In genomic region chr9:119324130-119324529, GRCm38 (mm10) we compare ENCODE assay signal across 31 mouse cellular contexts. TPM values are rescaled to one million over a fixed set of nuclear protein-coding genes. Genes with fewer than 3 reads are reported as not detected.
DNase-seq lines count a peak whose midpoint lies in the region; ATAC-seq and TF ChIP-seq lines count a peak whose summit lies in the region.
"Had no signal": no experiment of that assay in that cellular context is flagged by ENCODE, and none has a peak within 500 bp of the region (broad histone marks: within the 10 kb centered on the region; RNA-seq: fewer than 3 reads in every experiment).

No protein-coding gene starts in this region.

- peak overlapping the region; percentile 92; the same call in 1 of the 2 replicates for H3K27ac ChIP-seq in kidney, postnatal 0 days
- H3K27ac ChIP-seq in ES-Bruce4 (ENCODE audit: insufficient read depth, low read length), result peak overlapping the region; percentile 89
- no peak overlapping the region for H3K27ac ChIP-seq in liver, embryonic 13.5 days
- no peak overlapping the region for H3K27ac ChIP-seq in kidney, embryonic 15.5 days

- no peak for TF ChIP-seq CTCF in kidney, postnatal 0 days (IDR thresholded peaks at IDR 0.05; ENCODE audit: low read depth)
- no peak for TF ChIP-seq CTCF in ES-Bruce4 (IDR thresholded peaks at IDR 0.05; ENCODE audit: low read depth, low read length)

- H3K4me1 ChIP-seq in kidney, postnatal 0 days (replicated peaks; ENCODE audit: insufficient read depth, low read length), result no peaks in the 10 kb centered on the region; the same call in 1 of the 2 replicates
- no peaks in the 10 kb centered on the region for H3K4me1 ChIP-seq in ES-Bruce4 (ENCODE audit: control insufficient read depth, insufficient read depth, low read length)
- peaks cover 38% of the 10 kb centered on the region for H3K4me1 ChIP-seq in liver, embryonic 13.5 days (replicated peaks)
- H3K4me1 ChIP-seq in kidney, embryonic 15.5 days, result peaks cover 25% of the 10 kb centered on the region

- H3ac ChIP-seq in myocyte (ENCODE audit: control insufficient read depth, insufficient read length), result no peak overlapping the region

- no peak for DNase-seq in kidney, postnatal 0 days (ENCODE audit: low spot score)
- no peak for DNase-seq in kidney, postnatal 4 days
- no peak for DNase-seq in liver, embryonic 13.5 days
- no peak for DNase-seq in natural killer cell, adult 2 months (ENCODE audit: low spot score in 2 of 2)
- DNase-seq: adrenal gland, adult 2 months; cerebellum, adult 2 months; cerebellum, postnatal 25 days; gastrocnemius, postnatal 25 days; heart, adult 18-20 months; heart, postnatal 4 days; kidney, adult 2 months; kidney, postnatal 14 days; layer of hippocampus, postnatal 36 days; lung, adult 18-20 months; lung, postnatal 10 days; right cerebral cortex, adult 18-20 months; right cerebral cortex, postnatal 4 days; thymus, postnatal 25 days had no signal

- no peak overlapping the region for H3K4me2 ChIP-seq in kidney, postnatal 0 days (ENCODE audit: low read length)
- peak overlapping the region; percentile 89 for H3K4me2 ChIP-seq in liver, embryonic 13.5 days
- H3K4me2 ChIP-seq in myocyte (ENCODE audit: low read depth), result peak overlapping the region; percentile 92
- H3K4me2 ChIP-seq in kidney, embryonic 15.5 days, result no peak overlapping the region

- H3K9me3 ChIP-seq in kidney, postnatal 0 days (replicated peaks; ENCODE audit: low read length), result no peaks in the 10 kb centered on the region
- no peaks in the 10 kb centered on the region for H3K9me3 ChIP-seq in ES-Bruce4 (replicated peaks; ENCODE audit: control insufficient read depth, insufficient read depth, low read length, poor library complexity, severe bottlenecking)
- H3K9me3 ChIP-seq in liver, embryonic 13.5 days (replicated peaks), result no peaks in the 10 kb centered on the region
- H3K9me3 ChIP-seq in kidney, embryonic 15.5 days (replicated peaks), result no peaks in the 10 kb centered on the region
- H3K9me3 ChIP-seq: stomach, embryonic 15.5 days had no signal

- 63% methylated on average over 1 of the region's 1 CpGs for WGBS in kidney, postnatal 0 days
- WGBS in liver, embryonic 13.5 days (ENCODE audit: insufficient replicate concordance), result 38% methylated on average over 1 of the region's 1 CpGs
- WGBS in kidney, embryonic 15.5 days, result 60% methylated on average over 1 of the region's 1 CpGs

- peaks cover 27% of the 10 kb centered on the region for H3K79me2 ChIP-seq in myocyte (ENCODE audit: control insufficient read depth, insufficient read depth)

- TF ChIP-seq POLR2A in ES-Bruce4 (IDR thresholded peaks at IDR 0.05; ENCODE audit: insufficient read depth, low read length) (no peak), myocyte (IDR thresholded peaks at IDR 0.05; ENCODE audit: insufficient read length, low read depth) (no peak)

- H3K36me3 ChIP-seq in kidney, postnatal 0 days (ENCODE audit: insufficient read depth, low read length), result no peaks in the 10 kb centered on the region
- no peaks in the 10 kb centered on the region for H3K36me3 ChIP-seq in ES-Bruce4 (ENCODE audit: control insufficient read depth, insufficient read depth, low read length, poor library complexity, severe bottlenecking)
- H3K36me3 ChIP-seq in liver, embryonic 13.5 days, result no peaks in the 10 kb centered on the region
- H3K36me3 ChIP-seq in myocyte (ENCODE audit: control insufficient read depth, insufficient read depth), result no peaks in the 10 kb centered on the region
- H3K36me3 ChIP-seq in kidney, embryonic 15.5 days, result no peaks in the 10 kb centered on the region
- H3K36me3 ChIP-seq: stomach, embryonic 15.5 days had no signal

- H3K4me3 ChIP-seq in kidney, postnatal 0 days (replicated peaks; ENCODE audit: low read depth, low read length), result no peak overlapping the region
- H3K4me3 ChIP-seq in ES-Bruce4 (ENCODE audit: low read depth, low read length) (no peak overlapping the region), myocyte (no peak overlapping the region)
- peak overlapping the region; percentile 84 for H3K4me3 ChIP-seq in liver, embryonic 13.5 days (replicated peaks)
- no peak overlapping the region for H3K4me3 ChIP-seq in kidney, embryonic 15.5 days (replicated peaks)

- ATAC-seq in kidney, postnatal 0 days (replicated peaks; ENCODE audit: low FRiP score, low read depth), result no peak
- ATAC-seq in liver, embryonic 13.5 days (ENCODE audit: low read depth), result no peak
- no peak for ATAC-seq in kidney, embryonic 15.5 days (replicated peaks; ENCODE audit: low FRiP score)
- ATAC-seq: forebrain, embryonic 16.5 days; inflammation-experienced regulatory T-cells, adult 6 months had no signal

- no peak for TF ChIP-seq EP300 in ES-Bruce4 (IDR thresholded peaks at IDR 0.05; ENCODE audit: insufficient read depth, low read depth, low read length)

- H3K9ac ChIP-seq in kidney, postnatal 0 days (ENCODE audit: low read depth, low read length), result no peak overlapping the region
- H3K9ac ChIP-seq in ES-Bruce4 (ENCODE audit: low read depth, poor library complexity, severe bottlenecking), result peak overlapping the region; percentile 90; the same call in 1 of the 2 replicates
- peak overlapping the region; percentile 85; the same call in 1 of the 2 replicates for H3K9ac ChIP-seq in liver, embryonic 13.5 days
- no peak overlapping the region for H3K9ac ChIP-seq in kidney, embryonic 15.5 days
- H3K9ac ChIP-seq: stomach, embryonic 15.5 days had no signal

- no peaks in the 10 kb centered on the region for H3K27me3 ChIP-seq in kidney, postnatal 0 days (ENCODE audit: insufficient read depth, low read length)
- H3K27me3 ChIP-seq in ES-Bruce4 (ENCODE audit: control insufficient read depth, insufficient read depth, low read length, poor library complexity, severe bottlenecking) (no peaks in the 10 kb centered on the region), myocyte (ENCODE audit: control insufficient read depth, insufficient read depth, insufficient read length) (no peaks in the 10 kb centered on the region)
- no peaks in the 10 kb centered on the region for H3K27me3 ChIP-seq in liver, embryonic 13.5 days
- H3K27me3 ChIP-seq in kidney, embryonic 15.5 days, result no peaks in the 10 kb centered on the region
- H3K27me3 ChIP-seq: stomach, embryonic 15.5 days had no signal

TF ChIP-seq in myocyte, 11 proteins besides CTCF, POLR2A, EP300 and RAD21:
- TF ChIP-seq E2F4 (IDR thresholded peaks at IDR 0.05; ENCODE audit: insufficient read depth) (no peak), REST (IDR thresholded peaks at IDR 0.05; ENCODE audit: insufficient read depth, insufficient read length) (no peak), POLR2AphosphoS2 (IDR thresholded peaks at IDR 0.05; ENCODE audit: insufficient read length, low read depth) (no peak), MYOD1 (IDR thresholded peaks at IDR 0.05; ENCODE audit: control insufficient read depth in 1 of 3, insufficient read length in 2 of 3, low read depth in 2 of 3) (no peak), CEBPB (IDR thresholded peaks at IDR 0.05; ENCODE audit: insufficient read depth, poor library complexity, severe bottlenecking) (no peak), MAX (IDR thresholded peaks at IDR 0.05; ENCODE audit: low read depth) (no peak), MYOG (IDR thresholded peaks at IDR 0.05; ENCODE audit: control insufficient read depth in 1 of 3, insufficient read depth in 1 of 3, insufficient read length in 2 of 3, low read depth in 2 of 3) (no peak), TCF12 (IDR thresholded peaks at IDR 0.05; ENCODE audit: insufficient read depth, poor library complexity, severe bottlenecking) (no peak), TCF3 (IDR thresholded peaks at IDR 0.05; ENCODE audit: insufficient read length, low read depth) (no peak), USF1 (IDR thresholded peaks at IDR 0.05; ENCODE audit: low read depth) (no peak), SRF (IDR thresholded peaks at IDR 0.05; ENCODE audit: control insufficient read depth, insufficient read length, low read depth) (no peak)

RNA-seq across cellular contexts. Expression of gene Oxsr1, which starts 1.9 kb away (rescaled TPM):
- polyA plus RNA-seq in kidney, postnatal 0 days (2015; fragmentation: Nextera tagmentation; extraction: Ambion mirVana), result 10.8 and 11.0 TPM in 2 replicates
- 85.3 and 86.3 TPM in 2 replicates for polyA plus RNA-seq in ES-Bruce4 (2011; ENCODE audit: insufficient read depth, insufficient read length, low read depth, missing spikeins)
- 6.0 and 6.5 TPM in 2 replicates for polyA plus RNA-seq in liver, embryonic 13.5 days (2015; fragmentation: Nextera tagmentation; extraction: Ambion mirVana)
- 13.5 TPM for polyA plus RNA-seq in myocyte (2012; fragmentation: generic; extraction: Trizol)
- polyA plus RNA-seq in kidney, embryonic 15.5 days (2015; fragmentation: Nextera tagmentation; extraction: Ambion mirVana), result 12.3 and 14.2 TPM in 2 replicates

RNA-seq across cellular contexts. Expression of gene Acaa1a, which starts 15.3 kb away (rescaled TPM):
- 122 and 128 TPM in 2 replicates for polyA plus RNA-seq in kidney, postnatal 0 days (2015; fragmentation: Nextera tagmentation; extraction: Ambion mirVana)
- 20.7 and 23.9 TPM in 2 replicates for polyA plus RNA-seq in ES-Bruce4 (2011; ENCODE audit: insufficient read depth, insufficient read length, low read depth, missing spikeins)
- polyA plus RNA-seq in liver, embryonic 13.5 days (2015; fragmentation: Nextera tagmentation; extraction: Ambion mirVana), result 39.6 and 40.2 TPM in 2 replicates
- 61.7 TPM for polyA plus RNA-seq in myocyte (2012; fragmentation: generic; extraction: Trizol)
- polyA plus RNA-seq in kidney, embryonic 15.5 days (2015; fragmentation: Nextera tagmentation; extraction: Ambion mirVana), result 111 and 121 TPM in 2 replicates

RNA-seq across cellular contexts. Expression of gene Myd88, which starts 17.1 kb away (rescaled TPM):
- 26.5 and 29.3 TPM in 2 replicates for polyA plus RNA-seq in kidney, postnatal 0 days (2015; fragmentation: Nextera tagmentation; extraction: Ambion mirVana)
- polyA plus RNA-seq in ES-Bruce4 (2011; ENCODE audit: insufficient read depth, insufficient read length, low read depth, missing spikeins), result 6.2 and 7.0 TPM in 2 replicates
- 18.6 and 21.7 TPM in 2 replicates for polyA plus RNA-seq in liver, embryonic 13.5 days (2015; fragmentation: Nextera tagmentation; extraction: Ambion mirVana)
- polyA plus RNA-seq in myocyte (2012; fragmentation: generic; extraction: Trizol), result 16.0 TPM
- polyA plus RNA-seq in kidney, embryonic 15.5 days (2015; fragmentation: Nextera tagmentation; extraction: Ambion mirVana), result 25.6 and 25.9 TPM in 2 replicates

RNA-seq across cellular contexts. Expression of gene Xylb, which starts 33.1 kb away (rescaled TPM):
- polyA plus RNA-seq in kidney, postnatal 0 days (2015; fragmentation: Nextera tagmentation; extraction: Ambion mirVana), result 43.8 and 47.8 TPM in 2 replicates
- polyA plus RNA-seq in ES-Bruce4 (2011; ENCODE audit: insufficient read depth, insufficient read length, low read depth, missing spikeins) (7.8 and 7.9 TPM in 2 replicates), myocyte (2012; fragmentation: generic; extraction: Trizol) (1.7 TPM)
- 3.6 and 4.7 TPM in 2 replicates for polyA plus RNA-seq in liver, embryonic 13.5 days (2015; fragmentation: Nextera tagmentation; extraction: Ambion mirVana)
- polyA plus RNA-seq in kidney, embryonic 15.5 days (2015; fragmentation: Nextera tagmentation; extraction: Ambion mirVana), result 20.8 and 26.9 TPM in 2 replicates

RNA-seq across cellular contexts. Expression of gene Slc22a14, which starts 41.2 kb away (rescaled TPM):
- 0.34 and 0.38 TPM in 2 replicates for polyA plus RNA-seq in kidney, postnatal 0 days (2015; fragmentation: Nextera tagmentation; extraction: Ambion mirVana)
- polyA plus RNA-seq in ES-Bruce4 (2011; ENCODE audit: insufficient read depth, insufficient read length, low read depth, missing spikeins) (not detected in 2 replicates), myocyte (2012; fragmentation: generic; extraction: Trizol) (not detected)
- not detected in 2 replicates for polyA plus RNA-seq in liver, embryonic 13.5 days (2015; fragmentation: Nextera tagmentation; extraction: Ambion mirVana)
- polyA plus RNA-seq in kidney, embryonic 15.5 days (2015; fragmentation: Nextera tagmentation; extraction: Ambion mirVana), result 0.30 TPM in 1 of 2 replicates, not detected in the other
- polyA plus RNA-seq: adrenal gland, adult 2 months; C2C12; cerebellum, adult 2 months; embryonic facial prominence, embryonic 14.5 days; forebrain, embryonic 16.5 days; heart, embryonic 14.5 days; hindbrain, embryonic 14.5 days; inflammation-experienced regulatory T-cells, adult 6 months; limb, embryonic 11.5 days; midbrain, embryonic 14.5 days; neural tube, embryonic 14.5 days had no signal

Comparison
In these comparisons a context has a peak if more than half of its experiments do, and no peak if none do; other contexts are left out.
1. H3K27ac ChIP-seq: peak in kidney, postnatal 0 days (single experiment) and ES-Bruce4 (single experiment); none in liver, embryonic 13.5 days (single experiment) and kidney, embryonic 15.5 days (single experiment).
2. H3K4me2 ChIP-seq: peak in liver, embryonic 13.5 days (single experiment) and myocyte (single experiment); none in kidney, postnatal 0 days (single experiment) and kidney, embryonic 15.5 days (single experiment).
3. H3K9ac ChIP-seq: peak in ES-Bruce4 (single experiment) and liver, embryonic 13.5 days (single experiment); none in kidney, postnatal 0 days (single experiment) and kidney, embryonic 15.5 days (single experiment).